Mouse (Mus musculus): ENCODE data around the gene Stk19.

Stk19 gene

GRCm38 (mm10) chr17:34836856-34837221, at the start of gene Stk19, which contains the start of gene Dxo:
Gene Stk19, minus strand, starts transcription at chr17:34836945.
Gene Dxo, plus strand, starts transcription at chr17:34837019.
- peak; percentile 95 for DNase-seq

- no peak for DNase-seq
Measured at GRCm38 (mm10) chr17:34885615-34886014, 48.9 kb upstream of the Stk19 start.

- DNase-seq: no peak
Measured at GRCm38 (mm10) chr17:34884704-34885103, 48.0 kb upstream of the Stk19 start.

- no peak for DNase-seq
Measured at GRCm38 (mm10) chr17:34883332-34883731, 46.6 kb upstream of the Stk19 start.

GRCm38 (mm10) chr17:34881683-34882310, 45.1 kb upstream of the Stk19 start, which contains the start of gene Gm20547:
Gene Gm20547, minus strand, starts transcription at chr17:34882042.
- DNase-seq: peak in 1 of 2 experiments; percentile 37

GRCm38 (mm10) chr17:34881166-34881565, 44.4 kb upstream of the Stk19 start:
- no peak for DNase-seq

- DNase-seq: no peak
Measured at GRCm38 (mm10) chr17:34879336-34879879, 42.7 kb upstream of the Stk19 start, which contains the start of gene Zbtb12. Gene Zbtb12, plus strand, starts transcription at chr17:34879483.

GRCm38 (mm10) chr17:34874321-34874720, 37.6 kb upstream of the Stk19 start:
- DNase-seq: no peak

- no peak for DNase-seq
Measured at GRCm38 (mm10) chr17:34865981-34866380, 29.2 kb upstream of the Stk19 start.

- DNase-seq: peak; percentile 84
Measured at GRCm38 (mm10) chr17:34862416-34863081, 25.8 kb upstream of the Stk19 start, which contains the start of gene Cfb. Gene Cfb, minus strand, starts transcription at chr17:34862518.

- peak; percentile 78 for DNase-seq
Measured at GRCm38 (mm10) chr17:34861704-34862415, 25.1 kb upstream of the Stk19 start.

- DNase-seq: peak in 1 of 2 experiments; percentile 28
Measured at GRCm38 (mm10) chr17:34860514-34860913, 23.8 kb upstream of the Stk19 start.

- DNase-seq: no peak
Measured at GRCm38 (mm10) chr17:34858670-34859069, 21.9 kb upstream of the Stk19 start.

GRCm38 (mm10) chr17:34855825-34856224, 19.1 kb upstream of the Stk19 start:
- DNase-seq: peak in 1 of 2 experiments; percentile 66

GRCm38 (mm10) chr17:34854761-34855160, 18.0 kb upstream of the Stk19 start:
- DNase-seq: no peak

- DNase-seq: no peak
Measured at GRCm38 (mm10) chr17:34853511-34853910, 16.8 kb upstream of the Stk19 start.

GRCm38 (mm10) chr17:34850517-34851125, 13.9 kb upstream of the Stk19 start:
- no peak for DNase-seq

- DNase-seq: peak; percentile 96 to 97
Measured at GRCm38 (mm10) chr17:34849722-34850516, 13.2 kb upstream of the Stk19 start, which contains the start of the genes Skiv2l and Nelfe. Gene Skiv2l, minus strand, starts transcription at chr17:34850210. Gene Nelfe, plus strand, starts transcription at chr17:34850391.

- no peak for DNase-seq
Measured at GRCm38 (mm10) chr17:34847615-34848014, 10.9 kb upstream of the Stk19 start.

- DNase-seq: no peak
Measured at GRCm38 (mm10) chr17:34847192-34847591, 10.4 kb upstream of the Stk19 start.

GRCm38 (mm10) chr17:34844884-34845283, 8.1 kb upstream of the Stk19 start:
- DNase-seq: no peak

Measured in kidney, adult 8-10 months (tissue).